Mouse (Mus musculus): ENCODE measurements at regions not wholly inside any gene's neighbourhood (a gene's known extent, or its start where the extent isn't known, plus 50 kb on each side); places are given as distances from the start of the nearest gene placed in this dataset.

DNA sequence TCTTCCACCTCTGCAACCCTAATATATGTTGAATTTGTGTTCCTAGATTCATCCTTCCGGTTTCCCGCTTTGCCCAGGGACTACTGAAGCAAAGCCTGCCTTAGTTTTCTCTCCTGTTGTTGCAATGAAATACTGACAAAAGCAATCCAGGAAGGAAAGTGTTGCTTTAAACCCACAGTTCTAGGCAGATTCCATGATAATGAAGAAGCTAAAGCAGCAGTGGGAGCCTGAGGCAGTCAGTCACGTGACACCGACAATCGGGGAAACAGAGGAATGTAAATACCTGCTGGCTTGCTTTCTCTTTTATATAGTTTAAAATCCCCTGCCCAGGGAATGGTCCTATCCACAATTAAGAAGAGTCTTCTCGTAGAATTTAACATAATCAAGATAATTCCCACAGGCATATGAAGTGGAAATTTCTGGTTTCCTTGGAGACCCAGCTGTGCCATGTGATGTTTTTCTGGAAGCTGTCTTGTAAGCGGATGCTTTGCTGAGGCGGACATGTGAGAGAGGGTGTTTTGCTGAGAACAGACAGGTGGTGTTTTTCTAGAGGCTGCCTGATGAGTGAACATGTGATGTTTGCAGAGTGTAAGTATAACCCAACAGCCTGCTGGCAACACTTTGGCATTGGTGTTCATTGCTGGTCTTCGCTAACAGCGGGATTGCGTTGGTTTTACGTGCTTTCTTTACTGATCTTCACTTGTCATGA is 398.0 kb downstream of the Prim2 start:
- DNase-seq (ENCODE audit: low read depth, low spot score), result no peak

- DNase-seq (ENCODE audit: low read depth, low spot score), result no peak
Observed at GRCm38 (mm10) chr1:33269162-33269561, 400.4 kb downstream of the Prim2 start.

DNA sequence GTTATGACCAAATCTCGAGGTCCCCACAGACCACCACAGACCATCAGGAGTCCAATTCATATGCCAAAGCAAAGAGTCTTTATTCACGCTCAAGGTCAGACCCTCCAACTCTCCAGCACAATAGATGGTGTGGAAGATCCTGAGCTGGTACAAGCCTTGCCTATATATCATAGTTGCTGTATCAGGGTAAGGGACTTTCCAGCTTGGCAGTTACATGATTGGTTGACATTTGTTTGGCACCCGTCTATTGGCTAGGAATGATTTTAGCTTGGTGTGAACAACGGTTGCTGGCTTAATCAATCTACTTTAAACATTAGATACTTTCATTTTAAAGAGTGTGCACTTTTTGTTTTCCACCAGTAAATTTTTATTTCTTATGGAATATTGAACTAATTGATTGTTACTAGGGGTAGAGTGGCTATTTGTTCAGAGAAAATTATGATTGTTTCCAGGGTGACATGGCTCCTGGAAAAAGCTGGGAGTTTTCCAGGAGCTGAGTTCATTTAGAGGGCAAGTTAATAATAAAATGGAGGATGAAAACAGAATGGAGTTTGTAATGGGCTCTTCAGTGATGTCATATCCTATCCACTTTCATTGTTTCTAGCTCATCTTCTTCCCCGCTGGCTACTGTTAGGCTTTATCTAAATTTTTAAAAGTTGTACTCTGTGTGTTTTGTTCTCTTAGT is 403.7 kb downstream of the Prim2 start:
- DNase-seq (ENCODE audit: low read depth, low spot score), result no peak

- DNase-seq (ENCODE audit: low read depth, low spot score), result no peak
Observed at GRCm38 (mm10) chr1:33249474-33249873, 420.1 kb downstream of the Prim2 start.

GRCm38 (mm10) chr1:33247076-33247475 is 422.5 kb downstream of the Prim2 start:
- no peak for DNase-seq (ENCODE audit: low read depth, low spot score)

DNA sequence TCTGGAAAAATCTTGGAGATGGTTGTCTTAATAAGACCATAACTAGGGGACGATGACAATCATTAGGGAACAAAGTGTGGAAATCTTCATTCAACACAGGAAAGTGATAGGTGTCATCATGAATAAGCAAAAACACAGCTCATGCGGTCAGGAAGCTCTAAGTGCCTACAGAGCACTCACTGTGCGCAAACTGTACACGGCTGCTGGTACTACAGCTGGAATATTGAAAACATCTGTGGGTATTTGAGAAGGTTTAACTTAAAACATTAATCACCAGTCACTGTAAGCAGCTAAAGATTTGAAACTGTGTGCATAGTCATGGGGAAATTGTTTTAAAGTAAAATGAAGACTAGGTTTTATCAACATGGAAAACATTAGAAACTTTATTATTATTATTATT is 424.4 kb downstream of the Prim2 start:
- no peak for DNase-seq (ENCODE audit: low read depth, low spot score)

GRCm38 (mm10) chr1:33244691-33245090 is 424.9 kb downstream of the Prim2 start:
- DNase-seq (ENCODE audit: low read depth, low spot score), result no peak

DNA sequence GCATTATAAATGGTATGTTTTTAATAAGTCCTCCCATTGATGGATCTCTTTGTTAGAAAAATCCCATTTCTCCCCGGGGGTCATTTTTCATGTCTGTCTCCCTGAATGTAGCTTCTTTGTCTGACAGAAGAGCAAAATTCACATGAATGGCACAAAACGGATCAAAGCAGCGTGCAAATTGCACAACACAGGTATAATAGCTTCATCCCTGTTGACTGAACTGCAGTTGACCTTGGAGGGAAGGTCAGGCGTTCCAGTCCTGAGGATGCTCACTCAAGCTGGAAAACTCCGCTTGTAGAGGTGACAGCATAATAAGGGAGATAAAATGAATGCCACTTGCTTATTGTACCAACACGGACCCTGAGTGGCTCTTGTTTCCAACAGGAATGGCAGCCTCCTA is 446.6 kb downstream of the Prim2 start:
- no peak for DNase-seq (ENCODE audit: low read depth, low spot score)

- DNase-seq (ENCODE audit: low read depth, low spot score), result no peak
Observed at GRCm38 (mm10) chr1:33214815-33215214, 454.8 kb downstream of the Prim2 start.

DNA sequence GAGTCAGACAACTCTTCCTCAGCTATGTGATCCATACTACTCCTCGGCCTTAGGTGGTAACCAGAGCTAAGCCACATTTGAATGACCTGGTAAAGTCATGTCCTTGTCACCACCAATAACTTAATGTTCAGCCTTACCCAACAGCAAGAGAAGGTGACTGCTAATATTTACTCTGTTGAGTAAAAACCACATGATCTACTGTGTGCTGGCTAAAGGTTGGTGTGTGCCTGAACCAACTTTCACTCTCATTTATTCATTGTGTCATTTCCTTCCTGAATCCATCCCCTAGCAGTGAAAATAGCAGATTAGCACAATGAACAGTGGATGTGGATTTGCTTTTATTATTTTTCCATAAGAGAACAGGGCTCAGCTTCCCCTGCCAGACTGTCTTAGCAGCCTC is 455.2 kb downstream of the Prim2 start:
- DNase-seq (ENCODE audit: low read depth, low spot score), result no peak

GRCm38 (mm10) chr1:33201571-33202189 is 467.9 kb downstream of the Prim2 start:
- DNase-seq (ENCODE audit: low read depth, low spot score), result peak; percentile 59

GRCm38 (mm10) chr1:33195114-33195513 is 474.5 kb downstream of the Prim2 start:
- DNase-seq (ENCODE audit: low read depth, low spot score), result no peak

DNA sequence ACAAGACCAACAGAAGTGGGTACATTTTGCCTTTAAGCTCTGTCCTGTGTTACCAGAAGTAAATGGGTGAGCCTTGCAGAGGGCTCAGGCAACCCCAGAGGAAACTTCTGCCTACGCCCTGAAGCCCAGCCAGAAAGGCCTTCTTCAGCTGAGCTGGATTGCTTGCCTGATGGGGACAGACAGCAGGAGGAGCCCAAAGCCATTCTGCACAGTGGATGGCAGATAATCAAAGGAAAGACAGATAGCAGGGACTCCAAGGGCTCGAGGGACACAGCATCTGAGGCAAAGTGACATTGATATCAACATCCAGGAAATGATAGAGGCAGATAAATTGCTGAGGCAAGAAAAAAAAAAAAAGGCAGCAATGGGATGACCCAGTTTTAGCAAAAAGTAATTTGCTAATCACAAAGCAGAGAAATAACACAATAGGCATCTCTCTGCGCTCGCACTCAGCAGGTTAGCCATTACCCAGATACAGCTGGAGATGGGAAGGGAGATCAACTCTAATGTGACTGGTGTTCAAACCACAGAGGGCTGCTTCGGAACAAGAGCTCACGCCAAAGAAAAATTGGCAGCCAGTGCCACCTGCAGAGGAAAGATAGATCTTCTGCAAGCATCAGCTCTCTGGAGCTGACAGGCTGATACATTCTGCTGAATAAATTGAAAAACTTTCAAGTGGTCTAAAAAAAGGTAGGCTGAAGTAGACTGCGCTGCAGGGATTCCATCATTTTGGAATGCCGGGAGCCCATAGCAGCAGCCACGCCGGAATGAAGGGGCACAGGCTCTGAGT is 494.8 kb downstream of the Prim2 start:
- no peak for DNase-seq (ENCODE audit: low read depth, low spot score)

GRCm38 (mm10) chr1:33136991-33137390 is 532.6 kb downstream of the Prim2 start:
- no peak for DNase-seq (ENCODE audit: low read depth, low spot score)

DNA sequence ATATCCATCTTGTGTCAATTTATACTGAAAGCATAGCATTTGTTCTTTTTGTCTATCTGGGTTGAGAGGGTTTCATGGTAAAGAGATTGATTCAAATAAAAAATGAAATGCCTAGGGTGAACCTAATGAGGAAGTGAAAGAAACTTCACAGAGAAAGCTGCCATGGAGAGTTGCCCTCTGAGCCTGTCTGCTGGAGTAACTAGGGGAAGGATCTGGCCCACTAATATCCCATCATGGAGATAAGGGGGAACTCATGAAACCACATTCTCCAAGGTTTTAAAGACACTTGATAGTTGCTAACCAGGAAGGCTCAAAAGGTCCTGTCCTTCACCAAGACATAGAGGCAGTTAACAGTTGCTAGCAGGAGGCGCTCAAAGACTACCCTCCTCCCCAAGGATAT is 539.2 kb downstream of the Prim2 start:
- DNase-seq (ENCODE audit: low read depth, low spot score), result no peak

DNA sequence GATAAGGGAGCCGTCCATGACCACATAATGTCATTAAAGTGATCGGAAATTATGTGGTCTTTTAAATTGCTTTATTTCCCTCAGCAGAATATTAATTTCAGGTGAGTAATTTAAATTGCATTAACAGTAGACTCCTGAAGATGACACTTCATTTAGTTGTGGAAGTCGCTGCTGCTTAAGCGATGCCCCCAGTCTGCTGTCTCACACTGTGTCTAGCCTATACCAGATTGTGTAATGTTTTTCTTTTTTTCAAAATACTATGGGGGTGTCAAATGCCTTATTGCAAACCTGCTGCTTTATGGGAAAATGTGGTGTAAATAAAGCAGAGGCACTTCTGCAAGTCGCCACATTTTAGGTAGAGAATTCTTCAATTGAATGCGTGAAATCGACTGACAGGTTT is 544.5 kb downstream of the Prim2 start:
- DNase-seq (ENCODE audit: low read depth, low spot score), result peak; percentile 24

DNA sequence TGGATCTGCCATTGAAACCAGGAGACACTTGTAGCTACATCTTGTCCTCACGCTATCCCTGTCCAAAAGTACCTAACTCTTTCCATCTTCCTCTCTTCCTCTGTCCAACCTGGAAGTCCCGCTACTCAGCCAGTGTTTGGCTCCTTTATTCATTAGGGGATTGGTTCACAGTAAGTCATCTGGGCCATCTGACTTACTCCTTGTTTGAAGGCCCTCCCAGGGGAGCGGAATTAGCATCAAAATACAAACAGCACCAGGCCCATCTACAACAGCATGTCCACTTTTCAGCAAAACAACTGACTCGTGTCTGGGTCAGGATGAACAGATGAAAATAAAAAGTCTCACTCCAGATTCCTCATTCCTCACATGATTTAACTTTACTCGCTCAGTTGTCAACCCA is 559.2 kb upstream of the Gm5415 start:
- DNase-seq (ENCODE audit: low read depth, low spot score), result no peak

GRCm38 (mm10) chr1:33104296-33104695 is 557.2 kb upstream of the Gm5415 start:
- no peak for DNase-seq (ENCODE audit: low read depth, low spot score)

- DNase-seq (ENCODE audit: low read depth, low spot score), result no peak
Observed at GRCm38 (mm10) chr1:33098062-33098461, 551.0 kb upstream of the Gm5415 start.

- DNase-seq (ENCODE audit: low read depth, low spot score), result no peak
Observed at GRCm38 (mm10) chr1:33096851-33097250, 549.8 kb upstream of the Gm5415 start.

GRCm38 (mm10) chr1:33074551-33074950 is 527.5 kb upstream of the Gm5415 start:
- no peak for DNase-seq (ENCODE audit: low read depth, low spot score)

DNA sequence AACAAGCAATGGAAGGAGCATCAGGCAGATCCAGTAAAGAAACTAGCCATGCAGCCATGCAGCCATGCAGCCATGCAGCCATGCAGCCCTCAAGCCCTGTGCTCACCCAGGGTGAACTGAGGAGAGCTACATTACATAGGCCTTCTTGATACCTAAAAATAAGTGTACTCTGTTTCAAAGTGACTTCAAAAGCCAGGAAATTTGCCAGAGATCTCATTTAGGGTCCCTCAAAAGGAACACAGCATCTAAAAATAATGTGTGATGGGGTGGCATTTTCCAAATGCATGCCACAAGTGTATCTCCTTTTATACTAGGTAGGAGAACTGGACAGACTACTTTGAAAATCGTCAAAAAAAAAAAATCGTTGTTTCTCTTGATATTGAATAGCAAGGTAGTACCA is 510.9 kb upstream of the Gm5415 start:
- DNase-seq (ENCODE audit: low read depth, low spot score), result no peak

All from mesoderm, embryonic 11.5 days (tissue).